Mouse (Mus musculus): ENCODE measurements around the gene Arl13b. TPM values are rescaled to one million over a fixed set of nuclear protein-coding genes. Genes with fewer than 3 reads are reported as not detected.

Gene Arl13b
- polyA plus RNA-seq, 1 experiment from 2014 or later, result 27.9 TPM

DNA sequence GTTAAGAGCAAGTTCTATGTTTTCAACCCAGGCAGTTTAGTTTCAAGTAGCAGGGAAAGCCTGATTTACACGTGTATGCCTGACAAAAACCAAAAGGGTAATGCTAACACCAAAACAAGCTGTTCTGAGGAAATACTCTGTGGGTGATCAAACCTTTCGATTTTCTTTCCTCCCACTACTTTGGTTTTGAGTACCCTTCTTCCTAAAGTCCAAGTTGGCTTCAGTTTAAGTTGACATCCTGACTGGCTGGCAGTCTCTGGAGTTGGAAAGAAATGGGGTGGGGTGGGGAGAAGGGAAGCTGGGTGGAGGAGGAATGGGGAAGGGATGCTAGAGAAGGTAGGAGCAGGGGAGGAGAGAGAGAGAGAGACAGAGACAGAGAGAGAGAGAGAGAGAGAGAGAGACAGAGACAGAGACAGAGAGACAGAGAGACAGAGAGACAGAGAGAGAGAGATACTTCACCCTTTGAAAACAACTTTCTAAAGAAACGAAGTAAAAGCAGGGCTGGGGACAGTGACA, 6.8 kb upstream of the Arl13b start:
- no peaks in the 10 kb centered on the region for H3K9me3 ChIP-seq
- H3K4me1 ChIP-seq, result 0 out of 2 replicates have a peak, but pooled peaks cover 4% of the 10 kb centered on the region
- 20% methylated on average over 3 of the region's 3 CpGs for WGBS
- peak overlapping the region; percentile 83 for H3K9ac ChIP-seq
- H3K27ac ChIP-seq, result 0 out of 2 replicates have a peak overlapping the region, but pooled peaks have one; percentile 28
- peak; percentile 34; the same call in 1 of the 2 replicates for ATAC-seq (ENCODE audit: low FRiP score, low read depth)
- peak overlapping the region; percentile 65 for H3K4me3 ChIP-seq
- peak overlapping the region; percentile 80 for H3K4me2 ChIP-seq (replicated peaks)
- no peaks in the 10 kb centered on the region for H3K36me3 ChIP-seq
- H3K27me3 ChIP-seq, result no peaks in the 10 kb centered on the region

DNA sequence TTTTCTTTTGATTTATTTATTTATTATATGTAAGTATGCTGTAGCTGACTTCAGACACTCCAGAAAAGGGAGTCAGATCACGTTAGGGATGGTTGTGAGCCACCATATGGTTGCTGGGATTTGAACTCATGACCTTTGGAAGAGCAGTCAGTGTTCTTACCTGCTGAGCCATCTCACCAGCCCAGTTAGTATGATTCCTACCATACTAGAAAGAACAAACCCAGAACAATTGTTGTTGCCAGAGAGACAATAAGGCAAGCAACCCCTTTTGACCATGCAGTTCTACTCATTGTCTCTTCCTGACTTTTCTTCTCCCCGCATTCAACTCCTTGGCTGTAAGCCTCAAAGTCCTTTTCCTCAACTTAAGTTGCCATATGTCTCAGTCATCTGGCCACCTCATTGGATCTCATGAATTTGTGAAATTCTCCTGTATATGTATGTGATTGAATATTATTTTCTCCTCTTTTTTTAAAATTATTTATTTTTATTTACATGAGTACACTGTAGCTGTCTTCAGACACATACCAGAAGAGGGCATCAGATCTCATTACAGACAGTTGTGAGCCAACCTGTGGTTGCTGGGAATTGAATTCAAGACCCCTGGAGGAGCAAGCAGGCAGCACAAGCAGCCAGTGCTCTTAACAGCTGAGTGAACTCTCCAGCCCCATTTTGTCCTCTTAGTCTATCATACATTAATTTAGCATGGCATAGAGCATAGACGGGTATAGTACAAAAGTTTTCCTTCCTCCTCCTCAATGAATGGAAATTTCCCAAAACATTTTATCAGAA, 5.8 kb upstream of the Arl13b start:
- H3K4me2 ChIP-seq (replicated peaks), result no peak overlapping the region
- WGBS, result 85% methylated on average over 3 of the region's 3 CpGs
- H3K4me1 ChIP-seq, result 0 out of 2 replicates have a peak, but pooled peaks cover 4% of the 10 kb centered on the region
- H3K4me3 ChIP-seq, result no peak overlapping the region
- H3K9me3 ChIP-seq, result no peaks in the 10 kb centered on the region
- H3K27ac ChIP-seq, result no peak overlapping the region
- no peak for ATAC-seq (ENCODE audit: low FRiP score, low read depth)
- no peak overlapping the region for H3K9ac ChIP-seq
- H3K27me3 ChIP-seq, result no peaks in the 10 kb centered on the region
- H3K36me3 ChIP-seq, result no peaks in the 10 kb centered on the region

DNA sequence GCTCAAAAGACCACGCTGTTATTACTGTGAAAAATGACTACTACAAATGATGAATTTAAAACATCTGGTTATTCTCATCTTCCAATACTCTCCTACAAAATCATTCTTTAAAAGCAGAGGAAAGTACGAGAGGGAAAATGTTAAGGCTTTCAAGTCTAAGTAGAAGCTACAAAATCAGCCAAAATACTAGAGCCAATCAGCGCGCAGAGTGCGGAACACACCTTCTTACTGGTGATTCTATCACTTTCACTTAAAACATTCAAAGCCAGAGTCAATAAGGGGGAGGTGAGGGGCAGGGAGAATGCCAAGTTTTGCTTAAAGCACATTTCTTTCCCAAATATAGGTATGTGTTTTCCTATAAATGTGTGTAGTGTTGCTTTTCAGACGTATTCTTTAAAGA, 1.5 kb downstream of the Arl13b start:
- peaks cover 14% of the 10 kb centered on the region for H3K4me1 ChIP-seq
- 0 out of 2 replicates have a peak overlapping the region, but pooled peaks have one; percentile 88 for H3K4me3 ChIP-seq
- H3K36me3 ChIP-seq, result no peaks in the 10 kb centered on the region
- no peak for ATAC-seq (ENCODE audit: low FRiP score, low read depth)
- no peaks in the 10 kb centered on the region for H3K27me3 ChIP-seq
- no peaks in the 10 kb centered on the region for H3K9me3 ChIP-seq
- WGBS, result 85% methylated on average over 6 of the region's 6 CpGs
- H3K4me2 ChIP-seq (replicated peaks), result peak overlapping the region; percentile 91
- 0 out of 2 replicates have a peak overlapping the region, but pooled peaks have one; percentile 35 for H3K9ac ChIP-seq
- no peak overlapping the region for H3K27ac ChIP-seq

DNA sequence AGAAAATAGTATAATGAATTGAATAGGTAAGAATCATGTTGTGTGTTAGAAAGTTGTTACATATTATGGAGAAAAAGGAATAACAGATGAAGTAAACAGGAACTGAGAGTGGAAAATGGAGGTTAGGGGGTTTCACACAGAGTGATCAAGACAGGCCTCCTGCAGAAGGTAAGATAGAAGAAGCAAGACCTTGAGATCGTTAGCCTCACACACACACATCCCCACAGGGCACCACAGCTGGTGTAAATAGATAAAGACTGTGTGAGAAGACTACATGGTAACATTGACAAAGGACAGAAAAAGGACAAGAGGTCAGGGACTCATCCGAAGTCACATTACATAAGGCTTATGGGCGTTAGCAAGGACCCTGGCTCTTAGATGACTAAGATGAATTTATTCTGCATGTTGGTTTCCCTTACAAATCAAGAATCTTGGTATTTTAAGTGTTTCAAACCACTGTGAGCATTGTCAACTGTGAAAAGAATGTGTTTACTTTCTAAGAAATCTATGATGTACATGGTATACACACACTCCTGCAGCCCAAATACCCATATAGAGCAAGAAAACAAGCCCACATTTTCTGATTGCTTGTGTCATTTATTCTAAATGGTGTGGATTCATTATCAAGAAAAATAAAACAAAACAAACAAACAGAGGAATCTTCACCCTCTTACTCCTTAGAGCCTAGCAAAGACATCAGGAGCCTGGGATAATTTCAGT, 12.7 kb downstream of the Arl13b start:
- H3K9ac ChIP-seq, result no peak overlapping the region
- 0 out of 2 replicates have a peak, but pooled peaks cover 6% of the 10 kb centered on the region for H3K4me1 ChIP-seq
- H3K36me3 ChIP-seq, result 0 out of 2 replicates have a peak, but pooled peaks cover 4% of the 10 kb centered on the region
- 71% methylated on average over 3 of the region's 3 CpGs for WGBS
- no peaks in the 10 kb centered on the region for H3K27me3 ChIP-seq
- no peak for ATAC-seq (ENCODE audit: low FRiP score, low read depth)
- H3K4me2 ChIP-seq (replicated peaks), result no peak overlapping the region
- no peaks in the 10 kb centered on the region for H3K9me3 ChIP-seq
- no peak overlapping the region for H3K4me3 ChIP-seq
- H3K27ac ChIP-seq, result no peak overlapping the region

DNA sequence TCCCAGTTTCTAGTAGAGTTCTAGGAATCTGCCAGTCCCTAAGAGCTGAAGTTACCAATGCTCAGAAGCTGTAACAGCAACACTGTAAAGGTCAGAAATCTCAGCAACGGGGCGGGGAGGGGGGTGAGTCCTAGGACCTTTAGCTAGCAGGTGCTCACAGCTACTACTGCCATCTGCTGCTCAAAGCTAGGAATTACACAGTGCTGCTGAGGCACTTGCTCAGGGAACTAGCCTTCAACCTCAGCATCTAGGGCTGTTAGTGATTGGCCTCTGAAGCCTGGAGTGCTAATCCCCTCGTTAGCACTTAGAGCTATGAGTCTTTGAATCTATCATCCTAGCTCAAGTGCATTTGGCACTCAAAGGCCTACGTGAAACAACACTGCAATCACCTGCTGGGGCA, 14.4 kb downstream of the Arl13b start:
- no peaks in the 10 kb centered on the region for H3K9me3 ChIP-seq
- H3K27ac ChIP-seq, result no peak overlapping the region
- H3K4me1 ChIP-seq, result 0 out of 2 replicates have a peak, but pooled peaks cover 6% of the 10 kb centered on the region
- H3K4me3 ChIP-seq, result no peak overlapping the region
- no peak for ATAC-seq (ENCODE audit: low FRiP score, low read depth)
- 9% methylated on average over 4 of the region's 4 CpGs for WGBS
- H3K9ac ChIP-seq, result no peak overlapping the region
- 0 out of 2 replicates have a peak, but pooled peaks cover 4% of the 10 kb centered on the region for H3K36me3 ChIP-seq
- H3K27me3 ChIP-seq, result no peaks in the 10 kb centered on the region
- H3K4me2 ChIP-seq (replicated peaks), result no peak overlapping the region

DNA sequence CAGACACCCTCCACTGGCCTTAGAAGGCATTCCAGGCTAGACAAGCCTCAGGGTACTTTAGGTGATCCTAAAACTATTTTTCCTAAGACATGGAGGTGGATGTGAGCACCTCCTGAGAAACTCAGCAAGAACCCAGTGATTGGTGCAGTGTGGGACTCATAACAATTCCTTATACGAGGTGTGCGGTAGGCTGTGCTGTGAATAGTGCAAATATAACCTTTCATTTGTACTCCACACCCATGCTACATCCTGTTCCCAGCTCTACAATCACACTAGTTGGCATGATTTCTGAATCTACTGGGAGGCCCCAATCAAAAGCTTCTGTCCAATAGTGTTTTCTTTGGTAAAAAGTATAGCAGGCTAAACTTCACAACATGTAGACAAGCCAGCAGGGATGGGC, 14.8 kb downstream of the Arl13b start:
- no peaks in the 10 kb centered on the region for H3K27me3 ChIP-seq
- ATAC-seq (ENCODE audit: low FRiP score, low read depth), result no peak
- no peak overlapping the region for H3K4me3 ChIP-seq
- WGBS, result 67% methylated on average over 2 of the region's 2 CpGs
- H3K4me1 ChIP-seq, result 0 out of 2 replicates have a peak, but pooled peaks cover 6% of the 10 kb centered on the region
- 0 out of 2 replicates have a peak, but pooled peaks cover 4% of the 10 kb centered on the region for H3K36me3 ChIP-seq
- no peaks in the 10 kb centered on the region for H3K9me3 ChIP-seq
- H3K9ac ChIP-seq, result no peak overlapping the region
- H3K27ac ChIP-seq, result no peak overlapping the region
- no peak overlapping the region for H3K4me2 ChIP-seq (replicated peaks)

DNA sequence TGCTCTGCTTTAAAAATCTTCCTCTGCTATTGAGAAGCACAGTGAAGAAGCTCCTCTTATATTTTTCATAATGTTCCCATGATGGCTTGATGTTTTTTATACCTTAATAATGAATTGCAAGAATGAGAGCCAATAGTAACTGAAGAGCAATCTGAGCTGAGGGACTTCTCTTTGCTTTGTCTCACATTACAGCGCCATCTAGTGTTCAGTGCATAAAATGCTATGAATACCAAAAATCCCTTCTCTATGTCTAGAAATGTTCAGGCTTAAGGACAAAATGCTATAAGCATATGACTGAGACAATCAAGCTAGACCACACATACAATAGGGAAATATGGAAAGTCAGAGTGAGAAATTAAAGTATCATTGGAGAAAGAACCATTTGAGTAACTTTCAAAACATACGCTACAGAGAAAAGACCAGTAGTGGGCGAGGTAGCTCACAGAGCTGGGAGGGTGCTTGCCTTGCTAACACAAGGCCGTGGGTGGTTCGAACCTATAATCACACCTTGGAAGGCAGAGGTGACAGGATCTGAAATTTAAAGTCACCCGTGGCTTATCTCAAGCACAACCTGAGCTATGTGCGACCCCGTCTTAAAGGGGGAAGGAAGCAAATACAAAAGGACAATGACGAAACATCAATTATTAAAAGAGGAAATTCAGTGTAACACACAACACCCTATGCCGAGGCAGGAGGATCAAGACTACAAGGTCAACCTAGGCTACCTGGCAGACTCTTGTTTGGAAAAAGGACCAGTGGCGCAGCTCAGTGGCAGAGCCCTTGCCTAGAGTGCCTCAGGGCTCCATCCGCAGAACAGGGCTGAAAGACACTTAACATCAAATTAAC, 20.5 kb downstream of the Arl13b start:
- Histone ChIP-seq H3K4me1 (no peaks in the 10 kb centered on the region), H3K27ac (no peak overlapping the region), H3K4me2 (replicated peaks) (no peak overlapping the region), H3K9ac (no peak overlapping the region), H3K4me3 (no peak overlapping the region), H3K36me3 (0 out of 2 replicates have a peak, but pooled peaks cover 9% of the 10 kb centered on the region), H3K9me3 (no peaks in the 10 kb centered on the region), H3K27me3 (no peaks in the 10 kb centered on the region)
- 65% methylated on average over 12 of the region's 12 CpGs for WGBS
- ATAC-seq (ENCODE audit: low FRiP score, low read depth), result 0 out of 2 replicates have a peak, but pooled peaks have one; percentile 15

DNA sequence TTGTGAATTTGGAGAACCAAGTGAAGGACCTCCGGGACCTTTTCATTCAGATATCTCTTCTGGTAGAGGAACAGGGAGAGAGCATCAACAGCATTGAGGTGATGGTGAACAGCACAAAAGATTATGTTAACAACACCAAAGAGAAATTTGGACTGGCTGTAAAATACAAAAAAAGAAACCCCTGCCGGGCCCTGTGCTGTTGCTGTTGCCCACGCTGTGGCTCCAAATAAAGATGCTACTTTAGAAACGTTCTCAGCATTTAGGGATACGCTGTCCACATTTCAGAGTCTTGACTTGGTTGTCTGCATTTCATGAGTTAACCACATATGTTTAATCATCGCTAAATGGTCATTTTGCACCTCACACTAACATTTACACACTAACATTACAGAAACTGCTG, 24.4 kb downstream of the Arl13b start:
- no peak overlapping the region for H3K9ac ChIP-seq
- H3K9me3 ChIP-seq, result no peaks in the 10 kb centered on the region
- no peaks in the 10 kb centered on the region for H3K4me1 ChIP-seq
- no peaks in the 10 kb centered on the region for H3K27me3 ChIP-seq
- no peak for ATAC-seq (ENCODE audit: low FRiP score, low read depth)
- 0 out of 2 replicates have a peak, but pooled peaks cover 4% of the 10 kb centered on the region for H3K36me3 ChIP-seq
- H3K4me3 ChIP-seq, result no peak overlapping the region
- no peak overlapping the region for H3K27ac ChIP-seq
- no peak overlapping the region for H3K4me2 ChIP-seq (replicated peaks)
- WGBS, result 92% methylated on average over 6 of the region's 6 CpGs

DNA sequence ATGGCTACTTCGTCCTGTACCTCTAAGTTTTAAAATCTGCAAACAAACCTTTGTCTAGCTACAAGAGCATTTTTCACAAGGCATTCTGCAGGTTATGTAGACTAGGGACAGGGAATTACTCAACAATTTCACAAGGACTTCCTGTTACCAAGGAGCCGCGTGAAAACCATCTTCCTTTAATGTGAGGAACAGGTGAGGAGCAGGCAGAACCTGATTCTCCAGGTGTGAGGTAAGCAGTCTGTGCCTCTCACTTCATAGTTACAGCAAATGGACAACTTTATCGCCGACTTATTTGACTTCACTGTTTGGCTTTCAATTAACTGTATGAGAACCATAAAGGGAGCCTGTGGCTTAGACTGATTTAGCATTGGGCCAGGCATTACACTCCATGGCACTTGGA, 32.3 kb downstream of the Arl13b start, which contains the start of gene Stx19:
Gene Stx19, plus strand, starts transcription at position 186 of the 400 bp plus-strand sequence.
- no peak within 1 kb of the TSS for H3K4me3 ChIP-seq
- ATAC-seq (ENCODE audit: low FRiP score, low read depth), result no peak
- H3K27me3 ChIP-seq, result no peaks in the 10 kb centered on the region
- peaks cover 3% of the 10 kb centered on the region; the same call in 1 of the 2 replicates for H3K36me3 ChIP-seq
- no peaks in the 10 kb centered on the region for H3K4me1 ChIP-seq
- no peaks in the 10 kb centered on the region for H3K9me3 ChIP-seq
- no peak within 1 kb of the TSS for H3K27ac ChIP-seq
- H3K4me2 ChIP-seq (replicated peaks), result no peak within 1 kb of the TSS
- H3K9ac ChIP-seq, result no peak within 1 kb of the TSS
- WGBS, result 67% methylated on average over 5 of the region's 5 CpGs

DNA sequence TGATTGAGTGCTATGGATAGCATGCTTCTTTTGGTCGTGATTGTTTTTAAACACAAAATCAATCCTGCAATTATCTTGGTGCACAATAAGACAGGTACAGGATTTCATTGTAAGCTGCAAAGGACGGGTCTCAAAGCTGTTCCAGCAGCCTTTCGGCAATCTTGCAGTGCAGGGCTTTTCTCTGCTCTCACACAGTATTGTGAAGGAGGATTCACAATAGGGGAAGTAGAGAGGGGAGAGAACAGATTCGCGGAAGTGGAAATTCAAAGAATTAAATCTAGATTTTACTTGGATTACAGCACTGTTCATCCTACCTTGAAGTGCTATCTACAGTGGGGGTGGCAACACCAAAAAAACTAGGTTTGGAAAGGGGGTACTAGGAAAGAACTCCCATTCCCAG, 33.0 kb downstream of the Arl13b start:
- Histone ChIP-seq H3K4me2 (replicated peaks) (no peak overlapping the region), H3K36me3 (peaks cover 3% of the 10 kb centered on the region; the same call in 1 of the 2 replicates), H3K9me3 (no peaks in the 10 kb centered on the region), H3K27ac (no peak overlapping the region), H3K4me1 (no peaks in the 10 kb centered on the region), H3K9ac (no peak overlapping the region), H3K27me3 (no peaks in the 10 kb centered on the region), H3K4me3 (no peak overlapping the region)
- WGBS, result 84% methylated on average over 5 of the region's 5 CpGs
- ATAC-seq (ENCODE audit: low FRiP score, low read depth), result no peak

DNA sequence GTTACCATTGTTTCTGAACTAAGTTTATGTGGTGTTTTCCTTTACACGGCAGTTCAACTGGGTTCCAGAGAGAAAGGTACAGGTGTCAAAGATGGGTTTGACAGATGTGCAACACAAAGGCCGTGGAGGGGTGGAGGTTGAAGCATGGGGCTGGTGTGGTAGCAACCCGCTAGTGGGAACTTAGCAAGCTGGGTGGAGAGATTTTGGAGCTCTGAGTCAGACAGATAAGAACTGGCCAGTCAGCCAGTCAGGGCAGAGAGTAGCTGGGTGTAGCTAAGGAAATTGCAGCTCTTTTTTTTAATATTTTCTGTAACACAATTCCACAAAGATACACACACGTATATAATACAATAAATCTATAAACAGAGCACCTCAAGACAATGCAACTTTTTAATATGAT, 36.0 kb downstream of the Arl13b start:
- peaks cover 3% of the 10 kb centered on the region; the same call in 1 of the 2 replicates for H3K36me3 ChIP-seq
- H3K9me3 ChIP-seq, result no peaks in the 10 kb centered on the region
- H3K4me1 ChIP-seq, result peaks cover 12% of the 10 kb centered on the region
- H3K9ac ChIP-seq, result no peak overlapping the region
- H3K27ac ChIP-seq, result no peak overlapping the region
- H3K4me3 ChIP-seq, result no peak overlapping the region
- H3K27me3 ChIP-seq, result no peaks in the 10 kb centered on the region
- no peak overlapping the region for H3K4me2 ChIP-seq (replicated peaks)
- no peak for ATAC-seq (ENCODE audit: low FRiP score, low read depth)
- 66% methylated on average over 4 of the region's 4 CpGs for WGBS
